Comparison of ENCODE assay signal across 8 mouse cellular contexts in genomic region chr19:10881426-10882154, GRCm38 (mm10). TPM values are rescaled to one million over a fixed set of nuclear protein-coding genes. Genes with fewer than 3 reads are reported as not detected.
A peak's percentile ranks its signal among the peaks of the same experiment; 100 is the strongest.
DNase-seq lines count a peak whose midpoint lies in the region; ATAC-seq lines count a peak whose summit lies in the region.

Gene Tmem109 (minus strand): TSS chr19:10882001.

- peak within 1 kb of the TSS; percentile 92 for H3K4me3 ChIP-seq in megakaryocyte, embryonic 14.5 days (replicated peaks)

- H3K27me3 ChIP-seq in megakaryocyte, embryonic 14.5 days (replicated peaks): peaks cover 18% of the 10 kb centered on the region

- ATAC-seq in common myeloid progenitor, adult 5-6 weeks (replicated peaks; ENCODE audit: low read depth, poor library complexity, severe bottlenecking): peak; percentile 85

- DNase-seq in ZHBTc4 (ENCODE audit: low read depth, low spot score): peak; percentile 96
- peak; percentile 88 to 93 for DNase-seq in gastrocnemius, adult 8-10 months (ENCODE audit: low spot score in 2 of 2)
- DNase-seq in hindlimb bud, embryonic 11.5 days (ENCODE audit: extremely low spot score, low read depth, low spot score): peak; percentile 94
- DNase-seq in left cerebral cortex, adult 8-10 months (ENCODE audit: low spot score in 2 of 2): peak; percentile 83 to 93
- peak; percentile 96 to 97 for DNase-seq in right cerebral cortex, postnatal 10 days (ENCODE audit: low spot score in 2 of 2)
- peak; percentile 91 for DNase-seq in urinary bladder, postnatal 25 days (ENCODE audit: low spot score)

- peaks cover 27% of the 10 kb centered on the region for H3K4me1 ChIP-seq in megakaryocyte, embryonic 14.5 days

- H3K9me3 ChIP-seq in megakaryocyte, embryonic 14.5 days: peaks cover 19% of the 10 kb centered on the region

- no peaks in the 10 kb centered on the region for H3K36me3 ChIP-seq in megakaryocyte, embryonic 14.5 days (replicated peaks; ENCODE audit: low read length)

RNA-seq across cellular contexts. Expression of gene Tmem109, which starts in this region (rescaled TPM):
- 16.2 and 24.7 TPM in 2 replicates for total RNA-seq in common myeloid progenitor, adult 5-6 weeks (2017)
- 100 to 1,000 TPM; 228 to 296 (median 253) TPM for total RNA-seq in gastrocnemius, adult 8-10 months (2022)
- total RNA-seq in left cerebral cortex, adult 8-10 months (2022): 10 to 100 TPM; 45.0 to 48.1 (median 45.5) TPM
- polyA plus RNA-seq in megakaryocyte, embryonic 14.5 days (2012; ENCODE audit: insufficient read depth, low replicate concordance): 6.7 and 17.2 TPM in 2 replicates

Comparison
In these comparisons a context has a peak if more than half of its experiments do, and no peak if none do; other contexts are left out.
1. Peak in every context shown above with its lines: DNase-seq, ATAC-seq and H3K4me3 ChIP-seq.